Mouse (Mus musculus): ENCODE data around the gene Gm42906. TPM values are rescaled to one million over a fixed set of nuclear protein-coding genes. Genes with fewer than 3 reads are reported as not detected.

Gm42906 gene
- polyA plus RNA-seq, 1 experiment from 2014 or later: not detected

GRCm38 (mm10) chr5:151379896-151380295 is 48.1 kb downstream of the Gm42906 start:
- 89% methylated on average over 2 of the region's 2 CpGs for WGBS
- Histone ChIP-seq H3K27ac (no peak overlapping the region), H3K9me3 (replicated peaks) (no peaks in the 10 kb centered on the region), H3K9ac (no peak overlapping the region), H3K4me2 (replicated peaks) (no peak overlapping the region), H3K27me3 (no peaks in the 10 kb centered on the region), H3K4me1 (no peaks in the 10 kb centered on the region), H3K4me3 (no peak overlapping the region), H3K36me3 (no peaks in the 10 kb centered on the region)
- ATAC-seq (ENCODE audit: low FRiP score): no peak

- 95% methylated on average over 2 of the region's 2 CpGs for WGBS
These were observed 48.8 kb downstream of the Gm42906 start for GRCm38 (mm10) chr5:151379210-151379609.

GRCm38 (mm10) chr5:151376931-151377330 is 51.0 kb downstream of the Gm42906 start:
- H3K9ac ChIP-seq: no peak overlapping the region
- H3K36me3 ChIP-seq: no peaks in the 10 kb centered on the region
- no peaks in the 10 kb centered on the region for H3K9me3 ChIP-seq (replicated peaks)
- no peaks in the 10 kb centered on the region for H3K27me3 ChIP-seq
- no peak for ATAC-seq (ENCODE audit: low FRiP score)
- H3K4me3 ChIP-seq: no peak overlapping the region
- H3K27ac ChIP-seq: no peak overlapping the region
- WGBS: 91% methylated on average over 4 of the region's 4 CpGs
- H3K4me1 ChIP-seq: no peaks in the 10 kb centered on the region
- H3K4me2 ChIP-seq (replicated peaks): no peak overlapping the region

More at GRCm38 (mm10) chr5:151379210-151379609, 48.8 kb downstream of the Gm42906 start:
- Histone ChIP-seq H3K36me3 (no peaks in the 10 kb centered on the region), H3K9ac (no peak overlapping the region), H3K27me3 (no peaks in the 10 kb centered on the region), H3K4me3 (no peak overlapping the region), H3K4me1 (no peaks in the 10 kb centered on the region), H3K4me2 (replicated peaks) (no peak overlapping the region), H3K9me3 (replicated peaks) (no peaks in the 10 kb centered on the region), H3K27ac (no peak overlapping the region)
- no peak for ATAC-seq (ENCODE audit: low FRiP score)

DNA sequence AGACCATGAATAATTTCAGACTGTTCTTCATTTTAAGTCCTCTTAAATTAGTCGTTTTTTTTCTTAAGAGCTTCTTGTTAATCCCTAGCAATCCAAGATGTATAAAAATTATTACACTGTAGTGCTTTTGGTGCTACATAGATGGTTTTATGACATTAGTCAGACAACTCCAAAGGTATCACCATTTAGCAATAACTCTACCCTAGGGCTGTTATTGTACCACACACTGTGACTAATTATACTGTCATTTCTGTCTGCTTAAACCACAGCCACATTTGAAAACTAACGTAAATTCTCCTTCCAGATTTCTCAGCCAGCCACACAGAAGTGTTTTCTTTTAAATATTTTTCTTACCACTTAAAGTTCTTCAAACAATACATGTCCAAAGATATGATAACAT is 53.1 kb downstream of the Gm42906 start:
- Histone ChIP-seq H3K4me2 (replicated peaks) (no peak overlapping the region), H3K9ac (no peak overlapping the region), H3K36me3 (no peaks in the 10 kb centered on the region), H3K4me3 (no peak overlapping the region), H3K9me3 (replicated peaks) (no peaks in the 10 kb centered on the region), H3K4me1 (no peaks in the 10 kb centered on the region), H3K27ac (no peak overlapping the region), H3K27me3 (no peaks in the 10 kb centered on the region)
- no peak for ATAC-seq (ENCODE audit: low FRiP score)
- 75% methylated on average over 2 of the region's 2 CpGs for WGBS

DNA sequence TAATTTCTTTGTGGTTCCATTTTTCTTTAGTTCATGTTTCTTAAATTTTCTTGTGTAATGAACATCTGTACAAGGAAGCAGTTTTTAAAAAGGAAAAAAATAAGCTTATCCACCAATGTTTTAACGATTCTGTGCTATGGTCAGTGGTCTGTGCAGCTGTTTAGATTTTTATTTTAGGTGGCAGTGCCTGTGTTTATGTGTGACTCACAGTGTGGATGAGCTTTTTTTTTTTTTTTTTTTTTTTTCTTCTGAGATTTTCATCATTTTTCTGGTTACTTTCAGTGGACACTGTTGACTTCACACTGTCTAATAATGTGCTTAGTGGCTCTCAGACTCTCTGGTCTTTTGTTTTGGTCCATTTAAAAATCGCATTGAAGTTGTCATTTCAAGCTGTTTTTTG is 56.8 kb downstream of the Gm42906 start:
- H3K4me1 ChIP-seq: peaks cover 5% of the 10 kb centered on the region
- H3K4me3 ChIP-seq: no peak overlapping the region
- no peak overlapping the region for H3K4me2 ChIP-seq (replicated peaks)
- no peaks in the 10 kb centered on the region for H3K9me3 ChIP-seq (replicated peaks)
- no peaks in the 10 kb centered on the region for H3K27me3 ChIP-seq
- no peaks in the 10 kb centered on the region for H3K36me3 ChIP-seq
- H3K9ac ChIP-seq: no peak overlapping the region
- H3K27ac ChIP-seq: no peak overlapping the region
- 92% methylated on average over 2 of the region's 2 CpGs for WGBS
- no peak for ATAC-seq (ENCODE audit: low FRiP score)

- Histone ChIP-seq H3K9ac (peak overlapping the region; percentile 70), H3K4me1 (peaks cover 5% of the 10 kb centered on the region), H3K27me3 (no peaks in the 10 kb centered on the region), H3K4me3 (peak overlapping the region; percentile 46), H3K27ac (peak overlapping the region; percentile 95), H3K4me2 (replicated peaks) (peak overlapping the region; percentile 56), H3K36me3 (no peaks in the 10 kb centered on the region), H3K9me3 (replicated peaks) (no peaks in the 10 kb centered on the region)
- WGBS: 60% methylated on average over 5 of the region's 5 CpGs
- no peak for ATAC-seq (ENCODE audit: low FRiP score)
These were observed 58.6 kb downstream of the Gm42906 start for GRCm38 (mm10) chr5:151369306-151369721.

DNA sequence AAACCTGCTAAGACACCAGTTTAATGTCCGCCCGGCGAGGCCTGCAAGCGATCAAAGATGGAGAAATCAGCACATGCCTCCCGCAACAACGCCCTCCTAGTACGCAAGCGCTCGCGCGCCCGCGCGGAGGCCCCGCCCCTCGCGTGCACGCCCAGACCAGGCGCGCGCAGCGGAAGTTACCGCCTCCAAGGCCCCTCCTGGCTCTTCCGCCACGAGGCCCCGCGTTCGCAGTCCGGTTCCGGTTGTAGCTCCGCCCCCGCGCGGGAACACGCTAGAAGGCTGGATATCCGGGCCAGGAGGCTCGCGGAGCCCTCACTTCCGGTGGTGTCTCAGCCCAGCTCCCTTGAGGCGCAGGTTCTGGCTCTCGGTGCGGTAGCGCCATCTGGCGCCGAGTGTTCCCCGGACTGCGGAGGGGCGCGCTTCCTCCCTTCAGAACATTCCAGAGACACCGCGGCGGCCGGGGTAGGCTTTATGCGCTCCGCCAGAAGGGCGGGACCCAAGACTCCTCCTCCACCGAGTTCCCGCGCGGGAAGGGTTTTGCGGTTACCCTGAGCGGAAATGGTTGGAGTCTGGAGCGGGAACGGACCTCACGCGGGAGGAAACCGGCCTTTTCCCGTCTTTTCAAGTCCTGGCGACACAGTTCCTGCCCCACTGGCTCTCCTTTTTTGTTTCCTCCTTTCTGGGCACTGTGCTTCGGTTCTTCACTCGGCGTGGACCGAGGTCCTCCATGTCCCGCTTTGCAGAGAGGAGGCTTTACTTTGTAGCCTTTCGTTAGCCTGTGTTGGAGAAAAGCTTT is 59.4 kb downstream of the Gm42906 start:
- WGBS: under 1% methylated on average over 75 of the region's 75 CpGs
- ATAC-seq (ENCODE audit: low FRiP score): peak; percentile 100
- Histone ChIP-seq H3K4me3 (peak overlapping the region; percentile 46), H3K9ac (peak overlapping the region; percentile 70), H3K27ac (peak overlapping the region; percentile 95), H3K36me3 (no peaks in the 10 kb centered on the region), H3K9me3 (replicated peaks) (no peaks in the 10 kb centered on the region), H3K4me2 (replicated peaks) (peak overlapping the region; percentile 56), H3K4me1 (peaks cover 5% of the 10 kb centered on the region), H3K27me3 (no peaks in the 10 kb centered on the region)

DNA sequence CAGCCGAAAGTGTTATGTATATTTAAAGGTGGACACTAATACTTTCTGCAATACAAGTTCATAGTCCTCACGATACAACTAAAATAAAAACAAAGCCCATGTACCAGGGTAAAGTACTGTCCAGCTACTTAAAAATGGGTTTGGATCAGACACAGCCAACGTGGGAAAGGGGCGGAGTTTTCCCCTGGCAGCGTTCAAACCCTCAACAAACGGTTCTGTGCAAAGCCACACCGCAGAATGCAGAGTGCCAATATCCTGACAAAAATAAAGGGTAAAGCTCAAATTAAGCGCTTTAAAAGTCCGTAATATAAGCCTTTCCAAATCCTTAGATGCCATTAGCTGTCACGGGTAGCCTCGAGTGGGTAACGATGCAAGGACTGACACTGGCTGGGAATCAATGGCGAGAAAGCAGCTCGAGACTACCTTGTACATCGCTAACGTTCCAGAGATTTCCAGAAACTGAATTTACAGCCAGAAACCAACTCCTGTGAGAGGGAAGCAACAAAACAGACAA is 60.0 kb downstream of the Gm42906 start:
- H3K9me3 ChIP-seq (replicated peaks): no peaks in the 10 kb centered on the region
- peak overlapping the region; percentile 68 for H3K9ac ChIP-seq
- H3K4me2 ChIP-seq (replicated peaks): peak overlapping the region; percentile 56
- H3K36me3 ChIP-seq: no peaks in the 10 kb centered on the region
- no peaks in the 10 kb centered on the region for H3K27me3 ChIP-seq
- H3K4me3 ChIP-seq: peak overlapping the region; percentile 46
- WGBS: 13% methylated on average over 16 of the region's 16 CpGs
- peaks cover 5% of the 10 kb centered on the region for H3K4me1 ChIP-seq
- peak; percentile 49 for ATAC-seq (ENCODE audit: low FRiP score)
- H3K27ac ChIP-seq: peak overlapping the region; percentile 91

GRCm38 (mm10) chr5:151367317-151367716 is 60.6 kb downstream of the Gm42906 start:
- Histone ChIP-seq H3K27me3 (no peaks in the 10 kb centered on the region), H3K36me3 (no peaks in the 10 kb centered on the region), H3K9ac (peak overlapping the region; percentile 68; the same call in 1 of the 2 replicates), H3K4me3 (peak overlapping the region; percentile 46), H3K4me2 (replicated peaks) (peak overlapping the region; percentile 56), H3K4me1 (peaks cover 5% of the 10 kb centered on the region), H3K9me3 (replicated peaks) (no peaks in the 10 kb centered on the region), H3K27ac (peak overlapping the region; percentile 91)
- ATAC-seq (ENCODE audit: low FRiP score): no peak
- 88% methylated on average over 1 of the region's 1 CpGs for WGBS

DNA sequence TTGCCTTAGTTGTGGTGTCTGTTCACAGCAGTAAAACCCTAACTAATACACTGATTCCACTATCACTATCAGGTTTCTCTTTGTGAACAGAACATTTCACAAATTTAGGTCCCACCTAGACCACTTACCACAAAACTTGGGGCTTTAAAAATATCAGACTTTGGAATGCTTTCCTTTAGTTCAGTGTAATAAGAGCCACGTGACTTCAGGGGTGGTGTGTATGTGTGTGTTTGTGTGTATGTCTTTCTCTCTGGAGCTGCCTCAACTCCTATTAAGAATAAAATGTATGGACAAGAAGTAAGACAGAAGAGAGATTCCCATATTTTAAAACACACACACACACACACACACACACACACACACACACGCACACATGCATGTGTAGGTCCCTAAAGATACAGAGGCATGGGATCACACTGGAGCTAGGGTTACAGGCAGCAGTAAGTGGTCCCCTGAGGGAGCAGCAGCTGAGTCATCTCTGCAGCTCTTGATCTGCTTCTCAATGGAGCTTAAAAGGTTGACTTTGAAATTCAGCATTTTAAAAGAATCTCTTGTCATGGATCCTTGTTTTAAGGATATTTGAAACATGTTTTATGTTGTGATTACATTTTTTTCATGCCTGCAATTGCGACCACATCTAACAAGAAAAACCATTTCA is 64.5 kb downstream of the Gm42906 start:
- no peak for ATAC-seq (ENCODE audit: low FRiP score)
- Histone ChIP-seq H3K9ac (no peak overlapping the region), H3K27me3 (no peaks in the 10 kb centered on the region)

GRCm38 (mm10) chr5:151349616-151350015 is 78.3 kb downstream of the Gm42906 start:
- 100% methylated on average over 1 of the region's 1 CpGs for WGBS
- H3K4me1 ChIP-seq: no peaks in the 10 kb centered on the region
- H3K27me3 ChIP-seq: no peaks in the 10 kb centered on the region
- ATAC-seq (ENCODE audit: low FRiP score): no peak
- H3K9me3 ChIP-seq (replicated peaks): no peaks in the 10 kb centered on the region
- no peak overlapping the region for H3K4me3 ChIP-seq
- no peak overlapping the region for H3K9ac ChIP-seq
- H3K27ac ChIP-seq: no peak overlapping the region
- H3K4me2 ChIP-seq (replicated peaks): no peak overlapping the region
- no peaks in the 10 kb centered on the region for H3K36me3 ChIP-seq

More for the DNA sequence above, 64.5 kb downstream of the Gm42906 start:
- Histone ChIP-seq H3K4me1 (no peaks in the 10 kb centered on the region), H3K4me3 (no peak overlapping the region), H3K27ac (no peak overlapping the region), H3K4me2 (replicated peaks) (no peak overlapping the region), H3K36me3 (no peaks in the 10 kb centered on the region), H3K9me3 (replicated peaks) (no peaks in the 10 kb centered on the region)
- 82% methylated on average over 3 of the region's 3 CpGs for WGBS

GRCm38 (mm10) chr5:151348418-151348817 is 79.5 kb downstream of the Gm42906 start:
- Histone ChIP-seq H3K4me1 (no peaks in the 10 kb centered on the region), H3K27ac (no peak overlapping the region), H3K27me3 (no peaks in the 10 kb centered on the region), H3K36me3 (no peaks in the 10 kb centered on the region), H3K9ac (no peak overlapping the region), H3K9me3 (replicated peaks) (no peaks in the 10 kb centered on the region), H3K4me2 (replicated peaks) (no peak overlapping the region), H3K4me3 (no peak overlapping the region)
- 76% methylated on average over 3 of the region's 3 CpGs for WGBS
- no peak for ATAC-seq (ENCODE audit: low FRiP score)
